Mouse (Mus musculus) left cerebral cortex, postnatal 4 days (tissue): ENCODE data around the gene Rccd1. TPM values are rescaled to one million over a fixed set of nuclear protein-coding genes. Genes with fewer than 3 reads are reported as not detected.
"Not testable (repeated sequence)": the region's sequence is repeated elsewhere in the genome, so short reads cannot be mapped to it uniquely, and the experiment has no call there.

Experiments
- DNase-seq: peaks from one replicate; pipeline ENCODE4 v3.0.0-alpha.2; 2022
- intact Hi-C: fragments of 180-260 bp; cut with DNase I; formaldehyde crosslinking; loops from one replicate; pipeline ENCODE4 v1.15.1; 2025
- total RNA-seq, 2 experiments: library from RNA; stranded (reverse); gene quantifications; 2 replicates each; pipeline ENCODE4 v1.2.3; 2021

Gene Rccd1
- total RNA-seq, 2 experiments from 2014 or later: 16.9 to 22.8 TPM

- DNase-seq: no peak
- intact Hi-C loops: no loop called here
Measured at GRCm38 (mm10) chr7:80346830-80347229, 22.6 kb upstream of the Rccd1 start.

GRCm38 (mm10) chr7:80346173-80346572 lies 21.9 kb upstream of the Rccd1 start:
- intact Hi-C loops: no loop called here

GRCm38 (mm10) chr7:80343270-80344018 lies 19.2 kb upstream of the Rccd1 start:
- intact Hi-C loops: no loop called here

More at GRCm38 (mm10) chr7:80346173-80346572, 21.9 kb upstream of the Rccd1 start:
- no peak for DNase-seq

GRCm38 (mm10) chr7:80342858-80343257 lies 18.6 kb upstream of the Rccd1 start, which contains the start of gene Hddc3:
Gene Hddc3 (plus strand): TSS chr7:80343104.
- peak; percentile 98 for DNase-seq
- intact Hi-C loops: no loop called here

More at GRCm38 (mm10) chr7:80343270-80344018, 19.2 kb upstream of the Rccd1 start:
- DNase-seq: no peak

GRCm38 (mm10) chr7:80341793-80342192 lies 17.5 kb upstream of the Rccd1 start:
- intact Hi-C loops: no loop called here
- no peak for DNase-seq

GRCm38 (mm10) chr7:80340793-80341192 lies 16.5 kb upstream of the Rccd1 start, which contains the start of gene Unc45a:
Gene Unc45a (minus strand): TSS chr7:80341005.
- intact Hi-C loops: no loop called here
- DNase-seq: peak; percentile 67

GRCm38 (mm10) chr7:80339793-80340628 lies 15.8 kb upstream of the Rccd1 start:
- intact Hi-C loops: no loop called here
- DNase-seq: peak; percentile 98

GRCm38 (mm10) chr7:80339371-80339770 lies 15.1 kb upstream of the Rccd1 start:
- peak; percentile 39 for DNase-seq
- intact Hi-C loops: no loop called here

- intact Hi-C loops: no loop called here
- DNase-seq: no peak
Measured at GRCm38 (mm10) chr7:80336932-80337331, 12.7 kb upstream of the Rccd1 start.

GRCm38 (mm10) chr7:80334848-80335247 lies 10.6 kb upstream of the Rccd1 start:
- no peak for DNase-seq
- intact Hi-C loops: no loop called here

- intact Hi-C loops: no loop called here
- DNase-seq: no peak
Measured at GRCm38 (mm10) chr7:80331433-80331832, 7.2 kb upstream of the Rccd1 start.

GRCm38 (mm10) chr7:80330278-80330677 lies 6.0 kb upstream of the Rccd1 start:
- DNase-seq: no peak
- intact Hi-C loops: no loop called here

GRCm38 (mm10) chr7:80326076-80326475 lies 1.8 kb upstream of the Rccd1 start:
- intact Hi-C loops: no loop called here
- no peak for DNase-seq

- no peak for DNase-seq
- intact Hi-C loops: no loop called here
Measured at GRCm38 (mm10) chr7:80325292-80325868, 1.1 kb upstream of the Rccd1 start.

GRCm38 (mm10) chr7:80324816-80325119 lies 514 bp upstream of the Rccd1 start:
- DNase-seq, intact Hi-C loops: not testable (repeated sequence)

GRCm38 (mm10) chr7:80323336-80323735 lies 918 bp downstream of the Rccd1 start:
- intact Hi-C loops: no loop called here
- DNase-seq: no peak

- DNase-seq: no peak
- intact Hi-C loops: no loop called here
Measured at GRCm38 (mm10) chr7:80319846-80320496, 4.3 kb downstream of the Rccd1 start.

GRCm38 (mm10) chr7:80318670-80319069 lies 5.6 kb downstream of the Rccd1 start:
- no peak for DNase-seq
- intact Hi-C loops: no loop called here

GRCm38 (mm10) chr7:80317439-80318115 lies 6.7 kb downstream of the Rccd1 start:
- intact Hi-C loops: no loop called here

GRCm38 (mm10) chr7:80315733-80316132 lies 8.5 kb downstream of the Rccd1 start:
- intact Hi-C loops: no loop called here
- DNase-seq: no peak

More at GRCm38 (mm10) chr7:80317439-80318115, 6.7 kb downstream of the Rccd1 start:
- no peak for DNase-seq
